Mouse (Mus musculus) olfactory bulb, adult 2 months (tissue): ENCODE results near the gene Gm11554.

ENCODE experiments used
- CTCF ChIP-seq: fragments of 200-500 bp; IDR thresholded peaks from 2 replicates; pipeline ENCODE4 v1.5.1; 2012; ENCODE audit warnings: low read depth, mild to moderate bottlenecking, low read length, moderate library complexity; ENCODE audit not compliant: insufficient read depth
- POLR2A ChIP-seq: fragments of 200-500 bp; IDR thresholded peaks from 2 replicates; pipeline ENCODE4 v1.6.1; 2012; ENCODE audit warnings: mild to moderate bottlenecking, low read depth, low read length, moderate library complexity; ENCODE audit not compliant: insufficient read depth

GRCm38 (mm10) chr11:99778401-99778800, 25.8 kb downstream of the Gm11554 start:
- TF ChIP-seq CTCF (no peak), POLR2A (no peak)
